Mouse (Mus musculus): ENCODE data around the gene Ror1. TPM values are rescaled to one million over a fixed set of nuclear protein-coding genes. Genes with fewer than 3 reads are reported as not detected.

Gene Ror1
- polyA plus RNA-seq, 3 experiments from 2014 or later: not detected

GRCm38 (mm10) chr4:100214324-100215215, 119.0 kb downstream of the Ror1 start:
- ATAC-seq: no peak

- ATAC-seq: no peak
These were observed 121.0 kb downstream of the Ror1 start for GRCm38 (mm10) chr4:100216587-100216986.

GRCm38 (mm10) chr4:100219026-100219425, 123.4 kb downstream of the Ror1 start:
- ATAC-seq: no peak

GRCm38 (mm10) chr4:100219599-100219998, 124.0 kb downstream of the Ror1 start:
- ATAC-seq: no peak

- ATAC-seq: no peak
These were observed 126.6 kb downstream of the Ror1 start for GRCm38 (mm10) chr4:100221978-100222737.

DNA sequence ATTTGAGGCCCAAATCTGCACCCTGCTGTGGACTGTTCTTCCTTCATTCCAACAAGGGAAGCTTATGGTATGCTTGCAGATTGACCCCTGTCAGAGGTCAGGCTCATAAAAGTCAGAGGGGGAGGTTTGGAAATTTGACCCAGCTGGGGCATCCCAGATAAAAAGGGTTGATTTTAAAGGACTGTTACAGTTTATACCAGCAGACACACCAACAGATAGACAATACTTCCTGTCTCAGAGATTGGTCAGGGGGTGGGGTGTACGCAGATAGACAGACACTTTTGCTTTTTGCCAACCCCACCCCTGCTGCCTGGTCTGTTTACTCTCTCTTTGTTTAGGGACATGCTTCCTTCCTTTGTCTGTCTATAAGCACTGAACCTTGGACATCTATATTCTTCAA, 127.9 kb downstream of the Ror1 start:
- ATAC-seq: no peak

GRCm38 (mm10) chr4:100223965-100224364, 128.4 kb downstream of the Ror1 start:
- ATAC-seq: no peak

DNA sequence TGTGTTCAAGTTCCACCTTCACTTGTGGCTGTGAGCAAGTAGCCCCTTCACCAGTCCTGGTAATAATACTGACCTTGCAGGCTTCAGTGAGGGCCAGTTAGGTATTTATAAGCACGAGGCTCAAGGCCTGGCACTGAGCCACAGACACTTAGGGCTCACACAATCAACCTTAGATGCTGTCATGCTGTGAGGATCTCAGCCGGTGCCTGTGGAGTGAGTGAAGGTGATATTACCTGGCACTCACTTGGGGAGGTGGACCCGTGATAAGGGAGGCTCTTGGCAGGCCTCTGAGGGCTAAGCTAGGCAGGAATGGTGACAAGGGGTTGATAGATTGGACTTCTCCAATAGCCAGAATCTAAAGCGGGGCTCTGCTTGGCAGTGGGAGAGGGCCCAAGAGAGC, 131.0 kb downstream of the Ror1 start:
- ATAC-seq: no peak

DNA sequence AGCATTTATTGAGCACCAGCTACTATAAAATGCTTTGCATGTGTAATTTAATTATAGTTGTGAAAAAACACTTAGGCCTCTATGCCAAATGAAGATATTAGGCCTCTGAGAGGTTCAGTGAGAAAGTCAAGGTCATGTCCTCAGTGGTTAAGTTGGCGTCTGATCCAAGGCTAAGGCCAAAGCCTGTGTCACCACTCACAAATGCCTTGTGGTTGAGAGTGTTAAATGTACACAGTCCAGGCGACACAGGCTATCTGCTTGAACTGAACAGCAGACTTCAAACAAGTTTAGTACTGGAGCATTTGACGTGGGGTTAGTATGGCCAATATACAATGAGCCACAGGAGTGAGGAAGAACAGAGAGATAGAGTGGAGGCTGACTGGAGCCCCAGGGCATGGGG, 132.5 kb downstream of the Ror1 start:
- no peak for ATAC-seq

GRCm38 (mm10) chr4:100230245-100230644, 134.7 kb downstream of the Ror1 start:
- no peak for ATAC-seq

GRCm38 (mm10) chr4:100230963-100231362, 135.4 kb downstream of the Ror1 start:
- ATAC-seq: no peak

GRCm38 (mm10) chr4:100231906-100232305, 136.3 kb downstream of the Ror1 start:
- no peak for ATAC-seq

DNA sequence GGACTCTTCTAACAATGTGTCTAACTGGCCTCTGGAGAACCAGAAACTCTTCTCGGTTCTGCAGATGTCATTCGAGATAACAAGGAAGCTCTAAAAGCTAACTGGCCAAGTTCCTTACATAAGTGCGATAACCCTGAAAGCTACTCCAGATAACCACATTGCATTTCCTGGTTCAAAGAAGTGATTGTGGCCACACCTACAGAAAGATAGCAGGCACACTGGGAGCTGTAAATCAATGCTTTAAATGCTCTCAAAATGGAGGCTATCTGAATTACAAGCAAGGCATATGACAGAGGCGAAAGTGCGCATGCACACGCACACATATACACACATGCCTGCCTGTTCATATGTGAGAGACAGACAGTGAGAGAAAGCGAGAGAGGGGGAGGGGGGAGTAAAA, 136.9 kb downstream of the Ror1 start:
- no peak for ATAC-seq

GRCm38 (mm10) chr4:100233770-100234169, 138.2 kb downstream of the Ror1 start:
- no peak for ATAC-seq

DNA sequence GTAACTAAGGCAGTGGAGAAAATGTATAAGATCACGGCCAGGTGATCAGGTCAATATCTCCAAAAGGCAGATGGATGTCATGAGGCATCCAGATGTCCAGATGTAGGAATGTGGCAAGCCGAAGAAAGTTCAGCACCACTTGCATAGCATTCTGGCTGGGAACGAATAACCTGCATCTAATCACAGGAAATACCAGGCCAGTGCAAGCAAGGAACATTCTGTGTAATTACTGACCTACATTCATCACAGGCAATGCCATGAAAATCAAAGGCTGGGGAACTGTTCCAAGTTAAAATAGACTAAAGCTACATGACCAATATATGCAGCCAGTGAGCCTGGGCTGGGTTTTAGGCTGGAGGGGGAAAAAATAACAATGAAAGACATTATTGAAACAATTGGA, 140.7 kb downstream of the Ror1 start:
- ATAC-seq: no peak

DNA sequence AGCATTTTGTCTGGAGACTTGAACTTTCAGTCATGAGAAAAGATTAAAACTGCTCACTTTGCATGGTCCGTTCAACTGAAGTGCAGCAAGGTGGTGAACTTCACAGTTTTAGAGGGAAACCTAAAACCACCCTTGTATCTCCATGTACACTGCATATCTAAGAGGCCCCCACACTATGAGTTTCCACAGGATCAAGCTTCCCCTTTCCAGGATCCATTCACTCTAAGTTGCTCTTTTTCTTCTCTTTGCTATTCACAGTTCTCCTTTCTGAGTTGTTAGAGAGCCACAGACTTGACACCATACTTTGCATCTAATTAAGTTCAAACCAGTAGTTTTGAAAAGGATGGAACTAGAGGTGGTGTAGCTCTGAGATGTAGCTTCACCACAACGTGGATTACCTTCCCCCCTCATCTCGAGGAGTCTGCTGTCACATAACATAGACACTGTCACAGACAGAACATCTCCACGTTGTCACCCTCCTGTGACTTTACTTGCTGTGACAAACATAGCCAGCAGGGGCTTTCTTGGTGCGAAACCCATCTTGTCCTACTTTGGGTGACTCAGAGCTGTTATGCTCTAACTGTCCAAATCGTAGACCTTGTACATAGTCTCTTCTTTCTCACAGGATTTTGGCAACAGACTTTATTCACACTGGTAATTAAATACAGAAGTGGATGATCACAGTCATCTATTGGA, 146.6 kb downstream of the Ror1 start:
- ATAC-seq: no peak

- no peak for ATAC-seq
These were observed 148.7 kb downstream of the Ror1 start for GRCm38 (mm10) chr4:100244250-100244649.

GRCm38 (mm10) chr4:100244701-100245100, 149.1 kb downstream of the Ror1 start:
- ATAC-seq: no peak

DNA sequence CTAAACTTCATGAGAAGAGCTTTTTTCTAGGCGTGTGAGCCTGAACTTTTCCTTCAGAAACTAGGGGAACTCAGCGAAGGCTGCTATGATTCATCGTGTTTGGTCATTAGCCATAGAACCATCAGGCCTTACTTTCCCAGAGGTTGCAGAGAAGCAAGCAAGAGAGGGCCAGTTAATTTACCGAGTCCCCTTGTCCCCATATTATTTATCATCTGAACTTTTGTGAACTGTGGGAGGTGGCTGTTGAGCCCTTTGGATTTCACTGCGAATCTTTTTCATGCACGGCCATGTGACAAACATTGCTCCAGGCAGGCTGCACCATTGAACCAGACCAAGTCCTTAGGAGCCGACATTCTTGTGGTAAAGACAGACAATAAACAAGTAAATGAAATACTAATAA, 152.2 kb downstream of the Ror1 start:
- ATAC-seq: no peak

GRCm38 (mm10) chr4:100248273-100248672, 152.7 kb downstream of the Ror1 start:
- ATAC-seq: no peak

- ATAC-seq: no peak
These were observed 155.7 kb downstream of the Ror1 start for GRCm38 (mm10) chr4:100251270-100251669.

DNA sequence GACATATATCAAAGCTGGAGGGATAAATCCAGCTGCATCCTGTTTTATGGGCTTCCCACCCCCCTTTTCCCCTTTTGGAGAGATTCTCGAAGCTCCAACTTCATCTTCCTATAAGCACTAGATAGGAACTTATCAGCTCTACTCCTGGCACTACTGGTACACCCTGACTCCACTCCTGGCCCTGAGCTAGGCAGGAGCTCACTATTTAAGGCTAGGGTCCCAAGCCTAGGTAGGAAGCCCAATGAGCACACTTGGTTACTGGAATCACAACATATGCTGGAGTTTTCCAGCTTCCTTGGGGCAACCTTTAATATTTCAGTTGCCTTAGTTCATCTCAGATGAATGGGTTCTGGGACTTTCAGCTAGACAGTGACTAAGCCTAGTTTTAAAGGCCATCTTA, 156.5 kb downstream of the Ror1 start:
- ATAC-seq: no peak

- no peak for ATAC-seq
These were observed 157.1 kb downstream of the Ror1 start for GRCm38 (mm10) chr4:100252646-100253045.

All from inflammation-experienced regulatory T-cells, adult 6 months (primary cell).